Mouse (Mus musculus) bone marrow, adult 2 months (tissue): Measurements from ENCODE around the gene Gm10282.

Experiments used
- CTCF ChIP-seq: fragments of 200-500 bp; IDR thresholded peaks from 2 replicates; pipeline ENCODE4 v1.5.1; 2011; ENCODE audit warnings: low read length, control low read depth; ENCODE audit not compliant: control insufficient read depth, insufficient read depth
- POLR2A ChIP-seq: fragments of 200-500 bp; IDR thresholded peaks from 2 replicates; pipeline ENCODE4 v1.6.1; 2011; ENCODE audit warnings: low read depth, mild to moderate bottlenecking, control low read depth, low read length, borderline replicate concordance; ENCODE audit not compliant: control insufficient read depth

- TF ChIP-seq POLR2A (no peak), CTCF (no peak)
These were observed 25.9 kb upstream of the Gm10282 start for GRCm38 (mm10) chr8:72330806-72331516.
